Mouse (Mus musculus) lung, embryonic 15.5 days (tissue): ENCODE measurements at regions not wholly inside any gene's neighbourhood (a gene's known extent, or its start where the extent isn't known, plus 50 kb on each side); places are given as distances from the start of the nearest gene placed in this dataset.

Source experiments
- ATAC-seq: fragments of 200-750 bp; cut with Nextera tagmentation; 2 replicates; pipeline ENCODE4 v1.8.0; 2017; ENCODE audit warnings: moderate number of reproducible peaks, borderline replicate concordance; ENCODE audit not compliant: low FRiP score, low TSS enrichment; ENCODE audit errors: extremely low read depth
- H3K27ac ChIP-seq: fragments of 300-500 bp; sonication (generic); 2 replicates; pipeline ENCODE4 v1.5.1; 2015; ENCODE audit warnings: moderate library complexity, mild to moderate bottlenecking, inconsistent platforms
- H3K27me3 ChIP-seq: fragments of 300-500 bp; sonication (generic); 2 replicates; pipeline ENCODE4 v1.6.1; 2015; ENCODE audit warnings: inconsistent platforms
- H3K36me3 ChIP-seq: fragments of 300-500 bp; sonication (generic); 2 replicates; pipeline ENCODE4 v1.6.1; 2015; ENCODE audit warnings: inconsistent platforms
- H3K4me1 ChIP-seq: fragments of 300-500 bp; sonication (generic); 2 replicates; pipeline ENCODE4 v1.6.1; 2015; ENCODE audit warnings: inconsistent platforms
- H3K4me2 ChIP-seq: fragments of 300-500 bp; sonication (generic); 2 replicates; pipeline ENCODE4 v1.6.1; 2015; ENCODE audit warnings: inconsistent platforms, mild to moderate bottlenecking, moderate library complexity
- H3K4me3 ChIP-seq: fragments of 300-500 bp; sonication (generic); 2 replicates; pipeline ENCODE4 v1.5.1; 2015; ENCODE audit warnings: mild to moderate bottlenecking, inconsistent platforms
- H3K9ac ChIP-seq: fragments of 300-500 bp; sonication (generic); 2 replicates; pipeline ENCODE4 v1.6.1; 2015; ENCODE audit warnings: inconsistent platforms
- H3K9me3 ChIP-seq: fragments of 300-500 bp; sonication (generic); 2 replicates; pipeline ENCODE4 v1.6.1; 2016; ENCODE audit warnings: inconsistent platforms
- WGBS: fragments of 180-500 bp; shearing (Covaris S2); methylation state at CpG from one replicate; pipeline ENCODE4 v1.1.7; 2015; 5-methylcytosine and 5-hydroxymethylcytosine counted together

GRCm38 (mm10) chr15:56979353-56979752 is 498.1 kb downstream of the Slc22a22 start:
- Histone ChIP-seq H3K4me2 (no peak overlapping the region), H3K4me3 (no peak overlapping the region), H3K27me3 (no peaks in the 10 kb centered on the region), H3K9me3 (no peaks in the 10 kb centered on the region), H3K4me1 (no peaks in the 10 kb centered on the region), H3K27ac (no peak overlapping the region), H3K36me3 (no peaks in the 10 kb centered on the region), H3K9ac (no peak overlapping the region)
- no peak for ATAC-seq
- 90% methylated on average over 1 of the region's 1 CpGs for WGBS

GRCm38 (mm10) chr15:56975446-56976433 is 501.7 kb downstream of the Slc22a22 start:
- ATAC-seq = no peak
- Histone ChIP-seq H3K9me3 (no peaks in the 10 kb centered on the region), H3K27me3 (no peaks in the 10 kb centered on the region), H3K4me1 (no peaks in the 10 kb centered on the region), H3K27ac (no peak overlapping the region), H3K4me2 (no peak overlapping the region), H3K9ac (no peak overlapping the region), H3K4me3 (no peak overlapping the region), H3K36me3 (no peaks in the 10 kb centered on the region)
- 69% methylated on average over 4 of the region's 4 CpGs for WGBS

- H3K27ac ChIP-seq = no peak overlapping the region
- H3K36me3 ChIP-seq = no peaks in the 10 kb centered on the region
- H3K9ac ChIP-seq = no peak overlapping the region
- no peak overlapping the region for H3K4me2 ChIP-seq
- WGBS = 58% methylated on average over 1 of the region's 1 CpGs
- no peaks in the 10 kb centered on the region for H3K9me3 ChIP-seq
- no peak overlapping the region for H3K4me3 ChIP-seq
- ATAC-seq = no peak
- H3K27me3 ChIP-seq = no peaks in the 10 kb centered on the region
- H3K4me1 ChIP-seq = no peaks in the 10 kb centered on the region
Measured at GRCm38 (mm10) chr15:56970140-56970539, 507.3 kb downstream of the Slc22a22 start.

GRCm38 (mm10) chr15:56956356-56956755 is 521.1 kb downstream of the Slc22a22 start:
- no peak for ATAC-seq
- Histone ChIP-seq H3K4me1 (no peaks in the 10 kb centered on the region), H3K9me3 (no peaks in the 10 kb centered on the region), H3K27ac (no peak overlapping the region), H3K9ac (no peak overlapping the region), H3K27me3 (no peaks in the 10 kb centered on the region), H3K4me2 (no peak overlapping the region), H3K4me3 (no peak overlapping the region), H3K36me3 (no peaks in the 10 kb centered on the region)
- WGBS = 86% methylated on average over 2 of the region's 2 CpGs

- no peak for ATAC-seq
- Histone ChIP-seq H3K9ac (no peak overlapping the region), H3K27me3 (no peaks in the 10 kb centered on the region), H3K9me3 (no peaks in the 10 kb centered on the region), H3K4me1 (no peaks in the 10 kb centered on the region), H3K27ac (no peak overlapping the region), H3K4me2 (no peak overlapping the region), H3K36me3 (no peaks in the 10 kb centered on the region), H3K4me3 (no peak overlapping the region)
Measured at GRCm38 (mm10) chr15:56952176-56952575, 525.2 kb downstream of the Slc22a22 start.

- Histone ChIP-seq H3K27me3 (no peaks in the 10 kb centered on the region), H3K27ac (no peak overlapping the region), H3K9me3 (no peaks in the 10 kb centered on the region), H3K4me1 (no peaks in the 10 kb centered on the region), H3K4me2 (no peak overlapping the region), H3K4me3 (no peak overlapping the region), H3K9ac (no peak overlapping the region), H3K36me3 (no peaks in the 10 kb centered on the region)
- WGBS = 63% methylated on average over 2 of the region's 2 CpGs
- no peak for ATAC-seq
Measured at GRCm38 (mm10) chr15:56950824-56951223, 526.6 kb downstream of the Slc22a22 start.

- WGBS = 90% methylated on average over 1 of the region's 1 CpGs
- H3K9ac ChIP-seq = no peak overlapping the region
- H3K4me1 ChIP-seq = no peaks in the 10 kb centered on the region
- H3K4me2 ChIP-seq = no peak overlapping the region
- no peaks in the 10 kb centered on the region for H3K9me3 ChIP-seq
- H3K27ac ChIP-seq = no peak overlapping the region
- H3K27me3 ChIP-seq = no peaks in the 10 kb centered on the region
- no peaks in the 10 kb centered on the region for H3K36me3 ChIP-seq
- H3K4me3 ChIP-seq = no peak overlapping the region
- no peak for ATAC-seq
Measured at GRCm38 (mm10) chr15:56940891-56941290, 536.5 kb downstream of the Slc22a22 start.

GRCm38 (mm10) chr15:56896553-56896952 is 580.9 kb downstream of the Slc22a22 start:
- H3K4me2 ChIP-seq = no peak overlapping the region
- H3K9me3 ChIP-seq = no peaks in the 10 kb centered on the region
- no peak overlapping the region for H3K27ac ChIP-seq
- ATAC-seq = no peak
- no peaks in the 10 kb centered on the region for H3K4me1 ChIP-seq
- no peak overlapping the region for H3K4me3 ChIP-seq
- H3K27me3 ChIP-seq = no peaks in the 10 kb centered on the region
- no peaks in the 10 kb centered on the region for H3K36me3 ChIP-seq
- H3K9ac ChIP-seq = no peak overlapping the region

GRCm38 (mm10) chr15:56881501-56881900 is 595.9 kb downstream of the Slc22a22 start:
- 65% methylated on average over 5 of the region's 5 CpGs for WGBS
- no peak for ATAC-seq
- H3K27me3 ChIP-seq = no peaks in the 10 kb centered on the region
- H3K9me3 ChIP-seq = no peaks in the 10 kb centered on the region
- no peak overlapping the region for H3K4me3 ChIP-seq
- H3K36me3 ChIP-seq = no peaks in the 10 kb centered on the region
- H3K4me2 ChIP-seq = no peak overlapping the region
- no peak overlapping the region for H3K27ac ChIP-seq
- H3K4me1 ChIP-seq = no peaks in the 10 kb centered on the region
- H3K9ac ChIP-seq = no peak overlapping the region

GRCm38 (mm10) chr15:56865879-56866278 is 611.5 kb downstream of the Slc22a22 start:
- Histone ChIP-seq H3K4me2 (no peak overlapping the region), H3K4me1 (no peaks in the 10 kb centered on the region), H3K9me3 (no peaks in the 10 kb centered on the region), H3K27ac (no peak overlapping the region), H3K36me3 (no peaks in the 10 kb centered on the region), H3K9ac (no peak overlapping the region), H3K4me3 (no peak overlapping the region), H3K27me3 (no peaks in the 10 kb centered on the region)
- no peak for ATAC-seq
- WGBS = 56% methylated on average over 6 of the region's 6 CpGs

GRCm38 (mm10) chr15:56865035-56865804 is 612.2 kb downstream of the Slc22a22 start:
- Histone ChIP-seq H3K9ac (no peak overlapping the region), H3K36me3 (no peaks in the 10 kb centered on the region), H3K27me3 (no peaks in the 10 kb centered on the region), H3K27ac (no peak overlapping the region), H3K4me3 (no peak overlapping the region), H3K4me1 (no peaks in the 10 kb centered on the region), H3K9me3 (no peaks in the 10 kb centered on the region), H3K4me2 (no peak overlapping the region)
- no peak for ATAC-seq
- 29% methylated on average over 4 of the region's 4 CpGs for WGBS

- Histone ChIP-seq H3K36me3 (no peaks in the 10 kb centered on the region), H3K9me3 (no peaks in the 10 kb centered on the region), H3K4me2 (no peak overlapping the region), H3K9ac (no peak overlapping the region), H3K4me1 (no peaks in the 10 kb centered on the region), H3K27me3 (no peaks in the 10 kb centered on the region), H3K4me3 (no peak overlapping the region), H3K27ac (no peak overlapping the region)
- no peak for ATAC-seq
- 42% methylated on average over 4 of the region's 4 CpGs for WGBS
Measured at GRCm38 (mm10) chr15:56858627-56859334, 618.6 kb downstream of the Slc22a22 start.
